Mouse (Mus musculus): ENCODE measurements around the gene Usp17ld. TPM values are rescaled to one million over a fixed set of nuclear protein-coding genes. Genes with fewer than 3 reads are reported as not detected.

Usp17ld gene
- polyA plus RNA-seq (2014; fragmentation: Illumina TruSeq; extraction: RNeasy Lipid Tissue Mini Kit (QIAGEN cat#74804); ENCODE audit: low read depth, low replicate concordance) = not detected

DNA sequence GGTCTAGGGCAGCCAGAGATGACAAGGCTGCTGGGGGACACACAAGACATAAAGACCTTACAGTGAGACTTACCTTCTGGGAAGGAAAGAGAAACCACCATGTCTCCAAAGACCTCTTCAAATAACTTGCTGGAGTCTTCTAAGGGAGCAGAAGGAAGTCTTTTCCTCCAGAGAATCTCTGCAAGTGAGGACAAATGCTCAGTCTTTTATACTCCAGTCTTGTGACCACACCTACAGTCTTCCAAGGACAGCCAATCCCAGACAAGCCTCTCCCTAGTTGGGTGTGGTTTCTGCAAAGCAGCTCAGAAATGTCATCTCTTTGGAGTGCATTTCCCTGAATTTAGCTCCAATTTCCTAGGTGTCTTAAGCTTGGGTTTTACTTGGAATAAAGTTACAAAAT, at the start of gene Usp17ld:
TSS of gene Usp17ld (minus strand) at position 101 of the 400 bp plus-strand sequence.

DNA sequence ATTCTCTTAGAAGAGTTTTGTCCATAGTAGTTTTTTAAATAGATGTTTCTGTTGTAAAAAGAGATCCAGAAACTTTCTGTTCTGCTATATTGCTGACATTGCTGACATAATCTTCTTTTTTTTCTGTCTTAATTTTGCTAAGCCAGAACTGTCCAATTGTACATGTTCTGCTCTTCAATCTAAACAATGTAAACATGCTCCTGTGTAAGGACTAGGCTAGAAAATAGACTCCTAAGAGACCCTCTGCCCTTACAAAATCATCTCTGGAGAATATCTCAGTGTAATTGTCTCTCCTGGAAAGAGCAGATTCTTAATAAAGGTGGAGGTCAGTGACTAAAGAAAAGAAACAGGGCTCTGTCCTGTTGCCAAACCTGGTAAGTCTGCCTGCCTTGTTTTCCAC, 35.6 kb downstream of the Usp17ld start, which contains the start of gene Olfr594:
TSS of gene Olfr594 (plus strand) at position 301 of the 400 bp plus-strand sequence.

DNA sequence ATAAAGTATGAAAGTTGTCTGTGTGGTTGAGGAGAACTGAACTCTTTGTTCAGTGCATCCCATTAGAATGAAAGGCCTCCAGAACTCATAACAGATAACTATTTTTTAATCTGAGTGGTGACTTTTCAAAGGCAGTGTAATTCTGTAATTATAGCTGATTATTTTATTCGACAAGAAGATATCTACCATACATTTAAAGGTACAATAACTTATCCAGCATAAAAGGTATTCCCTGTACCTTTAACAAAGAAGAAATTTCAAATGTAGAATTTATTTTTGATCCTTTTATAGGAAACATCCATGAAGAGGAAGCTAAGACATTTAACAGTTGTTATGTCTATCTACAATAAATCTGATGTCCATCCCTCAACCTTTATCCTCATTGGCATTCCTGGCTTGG, 40.7 kb downstream of the Usp17ld start, which contains the start of gene Olfr593:
TSS of gene Olfr593 (plus strand) at position 301 of the 400 bp plus-strand sequence.

Other genes with a start within 250 kb of the Usp17ld start
- gene Olfr582, start 214.5 kb downstream of the Usp17ld start, polyA plus RNA-seq (2014; fragmentation: Illumina TruSeq; extraction: RNeasy Lipid Tissue Mini Kit (QIAGEN cat#74804); ENCODE audit: low read depth, low replicate concordance) = not detected
- not detected for gene Olfr583, start 201.2 kb downstream of the Usp17ld start, polyA plus RNA-seq (2014; fragmentation: Illumina TruSeq; extraction: RNeasy Lipid Tissue Mini Kit (QIAGEN cat#74804); ENCODE audit: low read depth, low replicate concordance)
- gene Olfr584, start 170.6 kb downstream of the Usp17ld start, polyA plus RNA-seq (2014; fragmentation: Illumina TruSeq; extraction: RNeasy Lipid Tissue Mini Kit (QIAGEN cat#74804); ENCODE audit: low read depth, low replicate concordance) = not detected
- not detected for gene Olfr585, start 154.8 kb downstream of the Usp17ld start, polyA plus RNA-seq (2014; fragmentation: Illumina TruSeq; extraction: RNeasy Lipid Tissue Mini Kit (QIAGEN cat#74804); ENCODE audit: low read depth, low replicate concordance)
- not detected for gene Olfr586, start 126.9 kb downstream of the Usp17ld start, polyA plus RNA-seq (2014; fragmentation: Illumina TruSeq; extraction: RNeasy Lipid Tissue Mini Kit (QIAGEN cat#74804); ENCODE audit: low read depth, low replicate concordance)
- not detected for gene Olfr588-ps1, start 111.6 kb downstream of the Usp17ld start, polyA plus RNA-seq (2014; fragmentation: Illumina TruSeq; extraction: RNeasy Lipid Tissue Mini Kit (QIAGEN cat#74804); ENCODE audit: low read depth, low replicate concordance)
- not detected for gene Olfr589, start 96.1 kb downstream of the Usp17ld start, polyA plus RNA-seq (2014; fragmentation: Illumina TruSeq; extraction: RNeasy Lipid Tissue Mini Kit (QIAGEN cat#74804); ENCODE audit: low read depth, low replicate concordance)
- gene Olfr591, start 74.2 kb downstream of the Usp17ld start, polyA plus RNA-seq (2014; fragmentation: Illumina TruSeq; extraction: RNeasy Lipid Tissue Mini Kit (QIAGEN cat#74804); ENCODE audit: low read depth, low replicate concordance) = not detected
- gene Olfr592, start 67.7 kb downstream of the Usp17ld start, polyA plus RNA-seq (2014; fragmentation: Illumina TruSeq; extraction: RNeasy Lipid Tissue Mini Kit (QIAGEN cat#74804); ENCODE audit: low read depth, low replicate concordance) = not detected
- not detected for gene Olfr593, start 40.6 kb downstream of the Usp17ld start, polyA plus RNA-seq (2014; fragmentation: Illumina TruSeq; extraction: RNeasy Lipid Tissue Mini Kit (QIAGEN cat#74804); ENCODE audit: low read depth, low replicate concordance)
- not detected for gene Olfr594, start 35.5 kb downstream of the Usp17ld start, polyA plus RNA-seq (2014; fragmentation: Illumina TruSeq; extraction: RNeasy Lipid Tissue Mini Kit (QIAGEN cat#74804); ENCODE audit: low read depth, low replicate concordance)
- not detected for gene Olfr596, start 53.1 kb upstream of the Usp17ld start, polyA plus RNA-seq (2014; fragmentation: Illumina TruSeq; extraction: RNeasy Lipid Tissue Mini Kit (QIAGEN cat#74804); ENCODE audit: low read depth, low replicate concordance)
- not detected for gene Olfr597, start 63.8 kb upstream of the Usp17ld start, polyA plus RNA-seq (2014; fragmentation: Illumina TruSeq; extraction: RNeasy Lipid Tissue Mini Kit (QIAGEN cat#74804); ENCODE audit: low read depth, low replicate concordance)
- not detected for gene Olfr598, start 71.1 kb upstream of the Usp17ld start, polyA plus RNA-seq (2014; fragmentation: Illumina TruSeq; extraction: RNeasy Lipid Tissue Mini Kit (QIAGEN cat#74804); ENCODE audit: low read depth, low replicate concordance)
- not detected for gene Olfr599, start 83.4 kb upstream of the Usp17ld start, polyA plus RNA-seq (2014; fragmentation: Illumina TruSeq; extraction: RNeasy Lipid Tissue Mini Kit (QIAGEN cat#74804); ENCODE audit: low read depth, low replicate concordance)
- not detected for gene Olfr600, start 97.2 kb upstream of the Usp17ld start, polyA plus RNA-seq (2014; fragmentation: Illumina TruSeq; extraction: RNeasy Lipid Tissue Mini Kit (QIAGEN cat#74804); ENCODE audit: low read depth, low replicate concordance)
- gene Olfr601, start 110.2 kb upstream of the Usp17ld start, polyA plus RNA-seq (2014; fragmentation: Illumina TruSeq; extraction: RNeasy Lipid Tissue Mini Kit (QIAGEN cat#74804); ENCODE audit: low read depth, low replicate concordance) = not detected
- gene Olfr603, start 133.7 kb upstream of the Usp17ld start, polyA plus RNA-seq (2014; fragmentation: Illumina TruSeq; extraction: RNeasy Lipid Tissue Mini Kit (QIAGEN cat#74804); ENCODE audit: low read depth, low replicate concordance) = not detected
- not detected for gene Usp17lc, start 162.6 kb upstream of the Usp17ld start, polyA plus RNA-seq (2014; fragmentation: Illumina TruSeq; extraction: RNeasy Lipid Tissue Mini Kit (QIAGEN cat#74804); ENCODE audit: low read depth, low replicate concordance)
- gene Olfr605, start 192.9 kb upstream of the Usp17ld start, polyA plus RNA-seq (2014; fragmentation: Illumina TruSeq; extraction: RNeasy Lipid Tissue Mini Kit (QIAGEN cat#74804); ENCODE audit: low read depth, low replicate concordance) = not detected
- not detected for gene Olfr606, start 196.5 kb upstream of the Usp17ld start, polyA plus RNA-seq (2014; fragmentation: Illumina TruSeq; extraction: RNeasy Lipid Tissue Mini Kit (QIAGEN cat#74804); ENCODE audit: low read depth, low replicate concordance)
- gene Olfr607, start 211.6 kb upstream of the Usp17ld start, polyA plus RNA-seq (2014; fragmentation: Illumina TruSeq; extraction: RNeasy Lipid Tissue Mini Kit (QIAGEN cat#74804); ENCODE audit: low read depth, low replicate concordance) = not detected
- gene Olfr608, start 217.4 kb upstream of the Usp17ld start, polyA plus RNA-seq (2014; fragmentation: Illumina TruSeq; extraction: RNeasy Lipid Tissue Mini Kit (QIAGEN cat#74804); ENCODE audit: low read depth, low replicate concordance) = not detected
- gene Olfr609, start 245.6 kb upstream of the Usp17ld start, polyA plus RNA-seq (2014; fragmentation: Illumina TruSeq; extraction: RNeasy Lipid Tissue Mini Kit (QIAGEN cat#74804); ENCODE audit: low read depth, low replicate concordance) = not detected